Comparison of ENCODE assay signal across 24 mouse cellular contexts in genomic region chr3:149387537-149387936, GRCm38 (mm10).
A peak's percentile ranks its signal among the peaks of the same experiment; 100 is the strongest.
DNase-seq lines count a peak whose midpoint lies in the region; ATAC-seq and TF ChIP-seq lines count a peak whose summit lies in the region.
"Had no signal": no experiment of that assay in that cellular context is flagged by ENCODE, and none has a peak within 500 bp of the region (broad histone marks: within the 10 kb centered on the region; RNA-seq: fewer than 3 reads in every experiment).

No protein-coding gene starts in this region.

- H3K27ac ChIP-seq in heart, embryonic 14.5 days (replicated peaks in 1 of 2; ENCODE audit: control insufficient read depth in 1 of 2, insufficient read depth in 1 of 2, low read depth in 2 of 2, low read length in 2 of 2) = no peak overlapping the region
- H3K27ac ChIP-seq in heart, adult 2 months = no peak overlapping the region
- no peak overlapping the region for H3K27ac ChIP-seq in embryonic facial prominence, embryonic 11.5 days (replicated peaks; ENCODE audit: low read depth, low read length)
- H3K27ac ChIP-seq in hindbrain, embryonic 16.5 days (ENCODE audit: low read depth, low read length) = no peak overlapping the region
- H3K27ac ChIP-seq: forebrain, embryonic 13.5 days; hindbrain, embryonic 14.5 days; limb, embryonic 12.5 days; liver, embryonic 12.5 days; lung, embryonic 15.5 days had no signal

- TF ChIP-seq EP300 in heart, adult 2 months (IDR thresholded peaks at IDR 0.05; ENCODE audit: insufficient read depth, low read depth, low read length) = no peak

- 0 out of 2 replicates have a peak, but pooled peaks have one; percentile 35 for ATAC-seq in heart, embryonic 14.5 days (ENCODE audit: insufficient number of reproducible peaks, insufficient read depth, low FRiP score, low read depth)
- no peak for ATAC-seq in embryonic facial prominence, embryonic 11.5 days (replicated peaks; ENCODE audit: insufficient number of reproducible peaks, low FRiP score, low TSS enrichment, low read depth)
- ATAC-seq in megakaryocyte progenitor cell, adult 5-6 weeks (replicated peaks; ENCODE audit: poor library complexity) = peak; percentile 54
- ATAC-seq in hindbrain, embryonic 16.5 days = no peak
- ATAC-seq in inflammation-experienced regulatory T-cells, adult 6 months = no peak
- ATAC-seq: forebrain, embryonic 13.5 days; liver, embryonic 12.5 days had no signal

- no peaks in the 10 kb centered on the region for H3K79me2 ChIP-seq in heart, adult 2 months (replicated peaks; ENCODE audit: control insufficient read depth, insufficient read depth, low read length)

- TF ChIP-seq POLR2A in heart, adult 2 months (IDR thresholded peaks at IDR 0.05; ENCODE audit: insufficient read depth, low read depth, low read length) = no peak

- H3K27me3 ChIP-seq in heart, embryonic 14.5 days (ENCODE audit: control insufficient read depth, insufficient read depth, low read length) = no peaks in the 10 kb centered on the region
- H3K27me3 ChIP-seq in heart, adult 2 months (ENCODE audit: control insufficient read depth, insufficient read depth, low read length) = no peaks in the 10 kb centered on the region
- H3K27me3 ChIP-seq in embryonic facial prominence, embryonic 11.5 days (ENCODE audit: control insufficient read depth, insufficient read depth, low read length) = no peaks in the 10 kb centered on the region
- H3K27me3 ChIP-seq in hindbrain, embryonic 16.5 days (replicated peaks; ENCODE audit: control insufficient read depth, insufficient read depth, low read length) = no peaks in the 10 kb centered on the region
- H3K27me3 ChIP-seq: forebrain, embryonic 13.5 days; limb, embryonic 12.5 days; liver, embryonic 12.5 days; lung, embryonic 15.5 days had no signal

- intact Hi-C loops in heart, adult 2 months (cut with DNase I) = no loop called here

- H3K9me3 ChIP-seq in heart, embryonic 14.5 days (ENCODE audit: control insufficient read depth, low read length) = no peaks in the 10 kb centered on the region
- H3K9me3 ChIP-seq in embryonic facial prominence, embryonic 11.5 days (replicated peaks; ENCODE audit: control insufficient read depth, low read length) = no peaks in the 10 kb centered on the region
- no peaks in the 10 kb centered on the region for H3K9me3 ChIP-seq in hindbrain, embryonic 16.5 days (ENCODE audit: control insufficient read depth, low read length)
- H3K9me3 ChIP-seq: forebrain, embryonic 13.5 days; limb, embryonic 12.5 days; liver, embryonic 12.5 days; lung, embryonic 15.5 days had no signal

- H3K9ac ChIP-seq in heart, embryonic 14.5 days (ENCODE audit: low read length) = no peak overlapping the region
- H3K9ac ChIP-seq in heart, adult 2 months (ENCODE audit: low read depth, low read length) = no peak overlapping the region
- H3K9ac ChIP-seq in embryonic facial prominence, embryonic 11.5 days (replicated peaks; ENCODE audit: low read length) = no peak overlapping the region
- H3K9ac ChIP-seq in hindbrain, embryonic 16.5 days (ENCODE audit: low read depth, low read length) = no peak overlapping the region
- H3K9ac ChIP-seq: forebrain, embryonic 13.5 days; hindbrain, embryonic 14.5 days; limb, embryonic 12.5 days; liver, embryonic 12.5 days; lung, embryonic 15.5 days had no signal

- H3K4me1 ChIP-seq in heart, embryonic 14.5 days (ENCODE audit: control insufficient read depth in 2 of 2, insufficient read depth in 2 of 2, low read length in 2 of 2) = peaks cover 6 to 7% of the 10 kb centered on the region in 2 experiments
- H3K4me1 ChIP-seq in heart, adult 2 months (ENCODE audit: control insufficient read depth, insufficient read depth, low read length) = peaks cover 1% of the 10 kb centered on the region; the same call in 1 of the 2 replicates
- H3K4me1 ChIP-seq in embryonic facial prominence, embryonic 11.5 days (ENCODE audit: control insufficient read depth, insufficient read depth, low read length) = no peaks in the 10 kb centered on the region
- no peaks in the 10 kb centered on the region for H3K4me1 ChIP-seq in hindbrain, embryonic 16.5 days (ENCODE audit: control insufficient read depth, insufficient read depth, low read depth, low read length)
- H3K4me1 ChIP-seq: liver, embryonic 12.5 days; lung, embryonic 15.5 days had no signal

- 29% methylated on average over 3 of the region's 3 CpGs for whole genome bisulfite sequencing in heart, embryonic 14.5 days
- 16% methylated on average over 3 of the region's 3 CpGs for WGBS in heart, adult 2 months
- WGBS in embryonic facial prominence, embryonic 11.5 days = 17% methylated on average over 3 of the region's 3 CpGs
- WGBS in hindbrain, embryonic 16.5 days = 15% methylated on average over 3 of the region's 3 CpGs

- no peak for DNase-seq in heart, adult 2 months
- DNase-seq in NIH3T3 (ENCODE audit: low read depth) = peak; percentile 7
- DNase-seq in embryonic facial prominence, embryonic 11.5 days (ENCODE audit: low spot score) = peak; percentile 43
- no peak for DNase-seq in right cerebral cortex, postnatal 14 days
- DNase-seq: adrenal gland, adult 2 months; cerebellum, adult 9-10 months; gastrocnemius, postnatal 36 days; heart, postnatal 14 days; kidney, adult 11 months; kidney, postnatal 4 days; lung, postnatal 4 days; thymus, postnatal 4 days had no signal

- H3K4me2 ChIP-seq in heart, embryonic 14.5 days (ENCODE audit: low read length) = no peak overlapping the region
- H3K4me2 ChIP-seq in embryonic facial prominence, embryonic 11.5 days (ENCODE audit: low read depth, low read length) = no peak overlapping the region
- H3K4me2 ChIP-seq in hindbrain, embryonic 16.5 days (ENCODE audit: low read length) = no peak overlapping the region
- H3K4me2 ChIP-seq: forebrain, embryonic 13.5 days; heart, embryonic 11.5 days; hindbrain, embryonic 14.5 days; limb, embryonic 12.5 days; liver, embryonic 12.5 days; lung, embryonic 15.5 days; midbrain, embryonic 11.5 days had no signal

- no peaks in the 10 kb centered on the region for H3K36me3 ChIP-seq in heart, embryonic 14.5 days (ENCODE audit: control insufficient read depth, insufficient read depth, low read length)
- peaks cover 3% of the 10 kb centered on the region; the same call in 1 of the 2 replicates for H3K36me3 ChIP-seq in heart, adult 2 months (ENCODE audit: control insufficient read depth, insufficient read depth, low read length)
- no peaks in the 10 kb centered on the region for H3K36me3 ChIP-seq in embryonic facial prominence, embryonic 11.5 days (replicated peaks; ENCODE audit: control insufficient read depth, insufficient read depth, low read depth, low read length)
- no peaks in the 10 kb centered on the region for H3K36me3 ChIP-seq in hindbrain, embryonic 16.5 days (ENCODE audit: control insufficient read depth, insufficient read depth, low read length)
- H3K36me3 ChIP-seq: limb, embryonic 12.5 days; liver, embryonic 12.5 days; lung, embryonic 15.5 days had no signal

- no peak for TF ChIP-seq CTCF in heart, adult 2 months (IDR thresholded peaks at IDR 0.05)

- no peak overlapping the region for H3K4me3 ChIP-seq in heart, embryonic 14.5 days (ENCODE audit: control insufficient read depth in 1 of 2, insufficient read depth in 1 of 2, low read depth in 1 of 2, low read length in 2 of 2)
- H3K4me3 ChIP-seq in heart, adult 2 months = no peak overlapping the region
- H3K4me3 ChIP-seq in embryonic facial prominence, embryonic 11.5 days (ENCODE audit: low read depth, low read length) = no peak overlapping the region
- no peak overlapping the region for H3K4me3 ChIP-seq in hindbrain, embryonic 16.5 days (ENCODE audit: low read length)
- H3K4me3 ChIP-seq: erythroblast, embryonic 14.5 days; forebrain, embryonic 13.5 days; limb, embryonic 12.5 days; liver, embryonic 12.5 days; lung, embryonic 15.5 days had no signal

Comparison
In these comparisons a context has a peak if more than half of its experiments do, and no peak if none do; other contexts are left out.
1. ATAC-seq: peak in heart, embryonic 14.5 days (single experiment) and megakaryocyte progenitor cell, adult 5-6 weeks (single experiment); none in embryonic facial prominence, embryonic 11.5 days (single experiment), hindbrain, embryonic 16.5 days (single experiment) and inflammation-experienced regulatory T-cells, adult 6 months (single experiment).
2. DNase-seq: peak in NIH3T3 (single experiment) and embryonic facial prominence, embryonic 11.5 days (single experiment); none in heart, adult 2 months (0 of 2) and right cerebral cortex, postnatal 14 days (single experiment).